Mouse (Mus musculus) spleen, adult 2 months (tissue): ENCODE results near the gene Cacna2d1.

Experiments
- CTCF ChIP-seq: fragments of 200-500 bp; IDR thresholded peaks from 2 replicates; pipeline ENCODE4 v1.5.1; 2011; ENCODE audit warnings: mild to moderate bottlenecking, inconsistent platforms; ENCODE audit not compliant: insufficient read depth, insufficient read length, insufficient replicate concordance; ENCODE audit errors: extremely low read depth
- POLR2A ChIP-seq: fragments of 200-500 bp; IDR thresholded peaks from 2 replicates; pipeline ENCODE4 v1.6.1; 2011; ENCODE audit warnings: low read depth, low read length, inconsistent platforms

DNA sequence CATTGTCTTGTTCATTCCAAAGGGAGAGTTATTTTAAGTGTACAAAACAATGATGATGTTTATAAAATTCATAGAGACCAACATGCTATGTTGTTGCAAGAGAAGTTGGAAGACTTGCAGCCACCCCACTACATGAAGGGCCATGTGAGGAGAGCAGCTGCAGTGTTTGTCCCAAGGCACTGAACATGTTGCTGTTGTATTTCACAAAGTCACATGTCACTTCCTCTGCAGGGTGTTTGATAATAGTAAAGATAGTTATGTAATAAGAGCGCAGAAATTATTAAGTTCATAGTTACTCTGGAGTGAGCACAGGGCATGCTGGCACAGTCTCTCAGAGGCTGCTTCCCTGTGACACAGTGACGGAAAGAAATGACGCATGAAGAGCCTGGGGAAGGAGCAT lies 392.1 kb downstream of the Cacna2d1 start:
- TF ChIP-seq POLR2A (no peak), CTCF (no peak)
